Mouse (Mus musculus) G1E (cell line): Measurements from ENCODE around the gene Jade1.

Experiments
- CTCF ChIP-seq: IDR thresholded peaks from 2 replicates; pipeline ENCODE4 v1.5.1; 2012; ENCODE audit warnings: low read depth, low read length, inconsistent platforms, mixed read lengths
- GATA2 ChIP-seq: IDR thresholded peaks from 2 replicates; pipeline ENCODE4 v1.6.1; 2012; ENCODE audit warnings: low read depth, low read length, inconsistent platforms, borderline replicate concordance
- POLR2AphosphoS5 ChIP-seq: IDR thresholded peaks from 2 replicates; pipeline ENCODE4 v1.6.1; 2012; ENCODE audit warnings: low read depth, low read length, inconsistent platforms; ENCODE audit not compliant: insufficient replicate concordance

GRCm38 (mm10) chr3:41514683-41515305, 40.7 kb upstream of the Jade1 start:
- no peak for TF ChIP-seq POLR2AphosphoS5
- no peak for TF ChIP-seq CTCF
- TF ChIP-seq GATA2, result no peak
